Mouse (Mus musculus): ENCODE measurements around the gene Cul4a. TPM values are rescaled to one million over a fixed set of nuclear protein-coding genes. Genes with fewer than 3 reads are reported as not detected.

Gene Cul4a
- polyA plus RNA-seq, 1 experiment = 61.3 TPM

DNA sequence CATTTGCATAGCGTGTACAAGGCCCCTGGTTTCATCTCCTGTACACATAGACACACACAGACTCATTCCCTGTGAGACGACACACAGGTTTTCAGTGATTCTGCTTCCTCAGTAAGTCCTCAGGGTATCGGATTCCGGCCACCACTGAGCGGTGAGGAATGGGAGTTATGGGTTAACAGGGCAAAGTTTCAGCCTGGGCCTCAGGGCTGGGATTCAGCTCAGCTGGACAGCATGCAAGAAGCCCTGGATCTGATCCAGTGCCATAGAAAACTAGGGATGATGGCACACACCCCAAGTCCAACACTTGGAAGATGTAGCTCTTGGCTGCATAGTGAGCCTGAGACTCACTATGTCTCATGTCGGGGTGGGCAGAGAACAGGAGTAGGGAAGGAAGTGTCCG is 74.5 kb downstream of the Cul4a start:
- Histone ChIP-seq H3K36me3 (ENCODE audit: control insufficient read depth, insufficient read depth) (peaks cover 23% of the 10 kb centered on the region), H3K79me2 (ENCODE audit: control insufficient read depth, insufficient read depth) (no peaks in the 10 kb centered on the region), H3K4me3 (no peak overlapping the region), H3ac (ENCODE audit: control insufficient read depth, insufficient read length) (no peak overlapping the region), H3K27me3 (ENCODE audit: control insufficient read depth, insufficient read depth, insufficient read length) (no peaks in the 10 kb centered on the region), H3K4me2 (ENCODE audit: low read depth) (no peak overlapping the region)
- no peak for TF ChIP-seq E2F4 (IDR thresholded peaks at IDR 0.05; ENCODE audit: insufficient read depth)
- TF ChIP-seq TCF3 (IDR thresholded peaks at IDR 0.05; ENCODE audit: insufficient read length, low read depth) = no peak
- no peak for TF ChIP-seq REST (IDR thresholded peaks at IDR 0.05; ENCODE audit: insufficient read depth, insufficient read length)
- TF ChIP-seq SRF (IDR thresholded peaks at IDR 0.05; ENCODE audit: control insufficient read depth, insufficient read length, low read depth) = no peak

DNA sequence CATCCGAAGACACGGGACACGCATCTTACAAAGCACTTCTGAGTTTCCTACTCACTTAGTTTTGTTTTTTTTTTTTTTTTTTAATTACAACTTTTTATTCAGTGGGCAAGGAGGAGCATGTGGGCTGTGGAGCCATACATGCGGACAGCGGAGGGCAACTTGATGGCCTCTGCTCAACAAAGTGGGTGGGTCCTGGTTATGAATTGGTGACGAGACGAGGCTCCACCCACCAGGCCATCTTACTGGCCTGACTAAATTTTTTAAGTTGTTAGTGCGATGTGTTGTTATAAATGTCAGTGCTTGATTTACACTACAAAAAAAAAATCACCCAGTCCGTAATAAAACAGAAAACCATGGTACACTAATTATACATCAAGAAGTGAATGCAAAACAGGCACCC is 75.0 kb downstream of the Cul4a start:
- Histone ChIP-seq H3ac (ENCODE audit: control insufficient read depth, insufficient read length) (no peak overlapping the region), H3K79me2 (ENCODE audit: control insufficient read depth, insufficient read depth) (no peaks in the 10 kb centered on the region), H3K4me2 (ENCODE audit: low read depth) (no peak overlapping the region), H3K4me3 (no peak overlapping the region), H3K27me3 (ENCODE audit: control insufficient read depth, insufficient read depth, insufficient read length) (no peaks in the 10 kb centered on the region), H3K36me3 (ENCODE audit: control insufficient read depth, insufficient read depth) (peaks cover 23% of the 10 kb centered on the region)
- TF ChIP-seq USF1 (IDR thresholded peaks at IDR 0.05; ENCODE audit: low read depth) = no peak
- TF ChIP-seq TCF3 (IDR thresholded peaks at IDR 0.05; ENCODE audit: insufficient read length, low read depth) = no peak
- no peak for TF ChIP-seq SRF (IDR thresholded peaks at IDR 0.05; ENCODE audit: control insufficient read depth, insufficient read length, low read depth)
- TF ChIP-seq MYOG (IDR thresholded peaks at IDR 0.05; ENCODE audit: control insufficient read depth in 1 of 3, insufficient read depth in 1 of 3, insufficient read length in 2 of 3, low read depth in 2 of 3) = no peak
- no peak for TF ChIP-seq POLR2AphosphoS2 (IDR thresholded peaks at IDR 0.05; ENCODE audit: insufficient read length, low read depth)
- no peak for TF ChIP-seq MYOD1 (IDR thresholded peaks at IDR 0.05; ENCODE audit: control insufficient read depth in 1 of 3, insufficient read length in 2 of 3, low read depth in 2 of 3)
- TF ChIP-seq CEBPB (IDR thresholded peaks at IDR 0.05; ENCODE audit: insufficient read depth, poor library complexity, severe bottlenecking) = no peak

DNA sequence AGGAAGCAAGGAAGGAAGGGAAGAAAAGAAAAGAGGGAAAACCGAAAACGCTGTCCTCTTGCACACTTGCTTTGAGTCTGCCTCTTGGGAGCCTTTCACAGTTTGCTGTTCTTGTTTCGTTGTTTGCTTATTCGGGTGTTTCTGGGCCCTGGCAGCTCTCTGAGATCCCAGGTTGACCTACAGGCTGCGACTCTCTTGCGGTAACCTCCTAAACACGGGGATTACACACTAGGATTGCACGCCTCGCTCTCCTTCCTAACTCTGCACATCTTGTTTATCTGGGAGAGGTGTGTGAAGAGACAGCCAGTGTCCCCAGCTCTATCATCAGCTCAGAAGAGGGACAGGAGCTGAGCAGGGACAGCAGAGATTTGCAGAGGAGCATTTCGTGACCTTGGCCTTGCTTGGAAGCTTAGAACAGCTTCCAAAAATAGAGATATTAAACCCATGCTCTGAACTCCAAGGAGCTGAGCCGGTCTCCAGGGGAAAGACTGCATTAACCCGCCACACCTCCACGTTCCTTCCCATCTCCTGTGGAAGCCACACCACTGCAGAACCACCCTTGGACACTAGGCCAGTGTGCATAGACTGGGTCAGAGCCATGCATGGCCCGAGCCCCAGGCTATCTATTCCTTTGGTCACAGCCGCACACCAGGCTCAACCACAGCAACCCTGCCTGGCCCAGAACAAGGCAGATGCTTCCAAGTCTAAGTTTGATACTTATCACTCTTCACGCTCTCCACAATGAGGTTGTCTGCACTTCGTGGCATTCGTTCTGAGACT is 75.7 kb downstream of the Cul4a start:
- H3K27me3 ChIP-seq (ENCODE audit: control insufficient read depth, insufficient read depth, insufficient read length) = no peaks in the 10 kb centered on the region
- no peak overlapping the region for H3K4me2 ChIP-seq (ENCODE audit: low read depth)
- no peak overlapping the region for H3K4me3 ChIP-seq
- H3K36me3 ChIP-seq (ENCODE audit: control insufficient read depth, insufficient read depth) = peaks cover 20% of the 10 kb centered on the region
- TF ChIP-seq POLR2AphosphoS2 (IDR thresholded peaks at IDR 0.05; ENCODE audit: insufficient read length, low read depth) (peak; percentile 30), USF1 (IDR thresholded peaks at IDR 0.05; ENCODE audit: low read depth) (no peak), REST (IDR thresholded peaks at IDR 0.05; ENCODE audit: insufficient read depth, insufficient read length) (no peak), MYOD1 (IDR thresholded peaks at IDR 0.05; ENCODE audit: control insufficient read depth in 1 of 3, insufficient read length in 2 of 3, low read depth in 2 of 3) (no peak), CEBPB (IDR thresholded peaks at IDR 0.05; ENCODE audit: insufficient read depth, poor library complexity, severe bottlenecking) (no peak), TCF12 (IDR thresholded peaks at IDR 0.05; ENCODE audit: insufficient read depth, poor library complexity, severe bottlenecking) (no peak), TCF3 (IDR thresholded peaks at IDR 0.05; ENCODE audit: insufficient read length, low read depth) (no peak), MAX (IDR thresholded peaks at IDR 0.05; ENCODE audit: low read depth) (no peak), E2F4 (IDR thresholded peaks at IDR 0.05; ENCODE audit: insufficient read depth) (no peak), MYOG (IDR thresholded peaks at IDR 0.05; ENCODE audit: control insufficient read depth in 1 of 3, insufficient read depth in 1 of 3, insufficient read length in 2 of 3, low read depth in 2 of 3) (peak in 1 of 3 experiments; percentile 44)
- H3K79me2 ChIP-seq (ENCODE audit: control insufficient read depth, insufficient read depth) = no peaks in the 10 kb centered on the region
- no peak overlapping the region for H3ac ChIP-seq (ENCODE audit: control insufficient read depth, insufficient read length)

DNA sequence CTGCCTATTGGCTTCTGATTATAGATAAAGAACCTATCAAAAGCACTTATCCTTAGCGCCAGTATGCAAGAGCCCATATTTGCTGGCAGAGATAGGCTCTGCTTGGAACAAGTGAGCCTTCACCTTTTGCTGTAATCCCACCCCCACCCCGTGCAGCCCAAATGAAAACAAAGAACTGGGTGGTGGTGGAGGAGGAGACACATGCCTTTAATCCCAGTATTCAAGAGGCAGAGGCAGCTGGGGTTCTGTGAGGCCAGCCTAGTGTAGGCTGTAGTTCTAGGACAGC is 76.2 kb downstream of the Cul4a start:
- TF ChIP-seq TCF3 (IDR thresholded peaks at IDR 0.05; ENCODE audit: insufficient read length, low read depth) = no peak
- no peak for TF ChIP-seq POLR2A (IDR thresholded peaks at IDR 0.05; ENCODE audit: insufficient read length, low read depth)
- TF ChIP-seq POLR2AphosphoS2 (IDR thresholded peaks at IDR 0.05; ENCODE audit: insufficient read length, low read depth) = no peak
- no peak for TF ChIP-seq MYOG (IDR thresholded peaks at IDR 0.05; ENCODE audit: control insufficient read depth in 1 of 3, insufficient read depth in 1 of 3, insufficient read length in 2 of 3, low read depth in 2 of 3)
- TF ChIP-seq SRF (IDR thresholded peaks at IDR 0.05; ENCODE audit: control insufficient read depth, insufficient read length, low read depth) = no peak
- TF ChIP-seq USF1 (IDR thresholded peaks at IDR 0.05; ENCODE audit: low read depth) = no peak
- TF ChIP-seq MAX (IDR thresholded peaks at IDR 0.05; ENCODE audit: low read depth) = no peak
- TF ChIP-seq CEBPB (IDR thresholded peaks at IDR 0.05; ENCODE audit: insufficient read depth, poor library complexity, severe bottlenecking) = no peak
- TF ChIP-seq REST (IDR thresholded peaks at IDR 0.05; ENCODE audit: insufficient read depth, insufficient read length) = no peak
- no peak for TF ChIP-seq MYOD1 (IDR thresholded peaks at IDR 0.05; ENCODE audit: control insufficient read depth in 1 of 3, insufficient read length in 2 of 3, low read depth in 2 of 3)
- TF ChIP-seq E2F4 (IDR thresholded peaks at IDR 0.05; ENCODE audit: insufficient read depth) = no peak
- no peak for TF ChIP-seq TCF12 (IDR thresholded peaks at IDR 0.05; ENCODE audit: insufficient read depth, poor library complexity, severe bottlenecking)
- Histone ChIP-seq H3K27me3 (ENCODE audit: control insufficient read depth, insufficient read depth, insufficient read length) (no peaks in the 10 kb centered on the region), H3K4me2 (ENCODE audit: low read depth) (no peak overlapping the region), H3K79me2 (ENCODE audit: control insufficient read depth, insufficient read depth) (no peaks in the 10 kb centered on the region), H3K36me3 (ENCODE audit: control insufficient read depth, insufficient read depth) (peaks cover 15% of the 10 kb centered on the region), H3ac (ENCODE audit: control insufficient read depth, insufficient read length) (no peak overlapping the region), H3K4me3 (no peak overlapping the region)

DNA sequence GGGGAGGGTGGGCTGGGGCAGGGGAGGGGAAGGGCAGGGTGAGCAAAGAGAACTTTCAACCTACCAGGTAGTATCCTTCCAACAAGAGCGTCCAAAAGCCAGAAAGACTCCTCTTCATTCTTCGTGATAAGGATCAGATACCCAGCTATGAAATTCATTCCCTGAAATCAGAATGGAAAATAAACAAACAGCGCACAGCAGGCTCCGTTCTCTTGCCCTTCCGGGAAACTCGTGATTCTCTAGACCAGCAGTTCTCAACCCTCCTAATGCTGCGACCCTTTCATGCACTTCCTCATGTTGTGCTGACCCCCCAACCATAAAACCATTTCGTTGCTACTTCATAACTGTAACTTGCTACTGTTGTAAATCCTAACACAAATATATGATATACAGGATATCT is 81.4 kb downstream of the Cul4a start:
- Histone ChIP-seq H3K4me3 (no peak overlapping the region), H3ac (ENCODE audit: control insufficient read depth, insufficient read length) (no peak overlapping the region), H3K36me3 (ENCODE audit: control insufficient read depth, insufficient read depth) (peaks cover 5% of the 10 kb centered on the region), H3K79me2 (ENCODE audit: control insufficient read depth, insufficient read depth) (no peaks in the 10 kb centered on the region), H3K4me2 (ENCODE audit: low read depth) (peak overlapping the region; percentile 36), H3K27me3 (ENCODE audit: control insufficient read depth, insufficient read depth, insufficient read length) (no peaks in the 10 kb centered on the region)
- TF ChIP-seq CEBPB (IDR thresholded peaks at IDR 0.05; ENCODE audit: insufficient read depth, poor library complexity, severe bottlenecking) (no peak), TCF3 (IDR thresholded peaks at IDR 0.05; ENCODE audit: insufficient read length, low read depth) (no peak), MYOG (IDR thresholded peaks at IDR 0.05; ENCODE audit: control insufficient read depth in 1 of 3, insufficient read depth in 1 of 3, insufficient read length in 2 of 3, low read depth in 2 of 3) (no peak), SRF (IDR thresholded peaks at IDR 0.05; ENCODE audit: control insufficient read depth, insufficient read length, low read depth) (no peak), E2F4 (IDR thresholded peaks at IDR 0.05; ENCODE audit: insufficient read depth) (no peak), POLR2A (IDR thresholded peaks at IDR 0.05; ENCODE audit: insufficient read length, low read depth) (no peak), REST (IDR thresholded peaks at IDR 0.05; ENCODE audit: insufficient read depth, insufficient read length) (no peak), TCF12 (IDR thresholded peaks at IDR 0.05; ENCODE audit: insufficient read depth, poor library complexity, severe bottlenecking) (no peak), POLR2AphosphoS2 (IDR thresholded peaks at IDR 0.05; ENCODE audit: insufficient read length, low read depth) (no peak), MAX (IDR thresholded peaks at IDR 0.05; ENCODE audit: low read depth) (no peak), USF1 (IDR thresholded peaks at IDR 0.05; ENCODE audit: low read depth) (no peak), MYOD1 (IDR thresholded peaks at IDR 0.05; ENCODE audit: control insufficient read depth in 1 of 3, insufficient read length in 2 of 3, low read depth in 2 of 3) (no peak)
